ENCODE assay signal across 8 mouse cellular contexts in the genomic region with DNA sequence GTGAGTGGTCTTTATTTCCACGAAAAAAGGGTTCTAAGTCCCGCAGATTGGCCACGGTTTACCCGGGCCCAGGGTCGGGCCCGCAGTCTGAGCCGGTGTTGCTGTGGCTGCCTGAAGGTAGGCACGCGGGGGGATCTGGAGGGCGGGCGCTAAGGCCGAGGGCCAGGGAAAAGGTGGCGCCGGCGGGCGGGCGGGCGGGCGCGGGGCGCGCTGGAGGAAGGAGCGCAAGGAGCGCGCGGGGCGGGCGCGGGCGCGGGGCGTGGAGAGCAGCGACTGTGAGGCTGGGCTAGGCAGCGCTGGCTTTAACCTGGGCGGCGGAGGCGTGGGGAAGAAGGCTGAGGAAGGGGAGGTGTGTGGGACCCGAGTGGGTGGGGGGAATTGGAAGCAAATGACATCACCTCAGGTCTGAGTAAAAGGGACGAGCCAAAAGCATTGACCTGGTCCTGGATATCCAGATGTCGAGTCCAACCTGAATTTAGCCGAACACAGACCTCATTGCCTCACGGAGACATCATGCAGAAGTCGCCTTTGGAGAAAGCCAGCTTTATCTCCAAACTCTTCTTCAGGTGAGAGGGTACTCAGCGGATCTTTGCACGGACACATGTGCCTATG. TPM values are rescaled to one million over a fixed set of nuclear protein-coding genes. Genes with fewer than 3 reads are reported as not detected.
DNase-seq lines count a peak whose midpoint lies in the region; ATAC-seq lines count a peak whose summit lies in the region.

TSS of gene Cftr (plus strand) at position 377 of the 612 bp plus-strand sequence.

- peak within 1 kb of the TSS; percentile 56 for H3K4me3 ChIP-seq in heart, embryonic 15.5 days
- peak within 1 kb of the TSS; percentile 62 for H3K4me3 ChIP-seq in limb, embryonic 10.5 days
- peak within 1 kb of the TSS; percentile 44 for H3K4me3 ChIP-seq in midbrain, embryonic 11.5 days (ENCODE audit: low read depth, low read length)

- ATAC-seq in heart, embryonic 15.5 days (replicated peaks; ENCODE audit: insufficient number of reproducible peaks, insufficient read depth, low FRiP score, low read depth), result no peak
- peak; percentile 92 for ATAC-seq in midbrain, embryonic 11.5 days (ENCODE audit: low FRiP score)

- no peaks in the 10 kb centered on the region for H3K36me3 ChIP-seq in heart, embryonic 15.5 days
- H3K36me3 ChIP-seq in limb, embryonic 10.5 days, result no peaks in the 10 kb centered on the region
- no peaks in the 10 kb centered on the region for H3K36me3 ChIP-seq in midbrain, embryonic 11.5 days (ENCODE audit: control insufficient read depth, insufficient read depth, low read length)

- DNase-seq in heart, adult 11 months, result peak; percentile 76
- DNase-seq in heart, adult 18-20 months, result no peak
- peak; percentile 64 for DNase-seq in ZHBTc4 (ENCODE audit: low read depth, low spot score)
- DNase-seq in limb, embryonic 10.5 days (ENCODE audit: low spot score), result peak; percentile 68
- DNase-seq in midbrain, embryonic 11.5 days (ENCODE audit: low spot score, missing footprints), result peak; percentile 93
- DNase-seq in yolk sac, embryonic 10.5 days (ENCODE audit: low spot score), result peak; percentile 31
- no peak for DNase-seq in cerebellum, adult 11 months

- WGBS in heart, embryonic 15.5 days, result 1% methylated on average over 37 of the region's 45 CpGs
- 3% methylated on average over 42 of the region's 45 CpGs for WGBS in limb, embryonic 10.5 days
- WGBS in midbrain, embryonic 11.5 days, result 1% methylated on average over 45 of the region's 45 CpGs

- H3K9ac ChIP-seq in heart, embryonic 15.5 days, result peak within 1 kb of the TSS; percentile 53
- H3K9ac ChIP-seq in midbrain, embryonic 11.5 days (ENCODE audit: low read length), result peak within 1 kb of the TSS; percentile 47

- no peaks in the 10 kb centered on the region for H3K9me3 ChIP-seq in heart, embryonic 15.5 days (replicated peaks)
- no peaks in the 10 kb centered on the region for H3K9me3 ChIP-seq in limb, embryonic 10.5 days (replicated peaks)
- no peaks in the 10 kb centered on the region for H3K9me3 ChIP-seq in midbrain, embryonic 11.5 days (ENCODE audit: control insufficient read depth, low read length)

- no peak within 1 kb of the TSS for H3K27ac ChIP-seq in heart, embryonic 15.5 days
- H3K27ac ChIP-seq in limb, embryonic 10.5 days, result peak within 1 kb of the TSS; percentile 76
- H3K27ac ChIP-seq in midbrain, embryonic 11.5 days (ENCODE audit: low read depth, low read length), result no peak within 1 kb of the TSS

- no peaks in the 10 kb centered on the region for H3K4me1 ChIP-seq in heart, embryonic 15.5 days (replicated peaks)
- peaks cover 6% of the 10 kb centered on the region; the same call in 1 of the 2 replicates for H3K4me1 ChIP-seq in limb, embryonic 10.5 days
- H3K4me1 ChIP-seq in midbrain, embryonic 11.5 days (ENCODE audit: control insufficient read depth, insufficient read depth, low read length), result peaks cover 4% of the 10 kb centered on the region; the same call in 1 of the 2 replicates

- H3K27me3 ChIP-seq in heart, embryonic 15.5 days, result no peaks in the 10 kb centered on the region
- H3K27me3 ChIP-seq in limb, embryonic 10.5 days (ENCODE audit: low read depth, poor library complexity, severe bottlenecking), result peaks cover 30% of the 10 kb centered on the region
- no peaks in the 10 kb centered on the region; the same call in 1 of the 2 replicates for H3K27me3 ChIP-seq in midbrain, embryonic 11.5 days (ENCODE audit: control insufficient read depth, insufficient read depth, low read length)

- H3K4me2 ChIP-seq in heart, embryonic 15.5 days, result peak within 1 kb of the TSS; percentile 94
- H3K4me2 ChIP-seq in midbrain, embryonic 11.5 days, result peak within 1 kb of the TSS; percentile 76

RNA-seq across cellular contexts. Expression of gene Cftr, which starts in this region (rescaled TPM):
- under 1 TPM; 0.17 to 0.51 TPM for total RNA-seq in heart, adult 18-20 months (2021)
- polyA plus RNA-seq in heart, embryonic 15.5 days (2015; fragmentation: Nextera tagmentation; extraction: Ambion mirVana), result 0.24 and 0.57 TPM in 2 replicates
- 0.05 and 0.08 TPM in 2 replicates for polyA plus RNA-seq in limb, embryonic 10.5 days (2016; fragmentation: Nextera tagmentation; extraction: Ambion mirVana)
- polyA plus RNA-seq in midbrain, embryonic 11.5 days (2014; fragmentation: Nextera tagmentation; extraction: Ambion mirVana), result not detected in 2 replicates

Comparison
In these comparisons a context has a peak if more than half of its experiments do, and no peak if none do; other contexts are left out.
1. DNase-seq: peak in heart, adult 11 months (single experiment), ZHBTc4 (single experiment) and yolk sac, embryonic 10.5 days (single experiment); none in heart, adult 18-20 months (0 of 2) and cerebellum, adult 11 months (single experiment).
2. Peak in DNase-seq, H3K4me3 ChIP-seq and H3K27ac ChIP-seq in limb, embryonic 10.5 days; RNA of the gene not detected or under 1 TPM.
3. Peak in DNase-seq, ATAC-seq, H3K4me3 ChIP-seq, H3K9ac ChIP-seq and H3K4me2 ChIP-seq in midbrain, embryonic 11.5 days; RNA of the gene not detected or under 1 TPM.
4. Peak in every context shown above with its lines, with median percentiles within 50 percentile points of each other: H3K4me3 ChIP-seq.